ENCODE assay signal across 16 mouse cellular contexts in the genomic region with DNA sequence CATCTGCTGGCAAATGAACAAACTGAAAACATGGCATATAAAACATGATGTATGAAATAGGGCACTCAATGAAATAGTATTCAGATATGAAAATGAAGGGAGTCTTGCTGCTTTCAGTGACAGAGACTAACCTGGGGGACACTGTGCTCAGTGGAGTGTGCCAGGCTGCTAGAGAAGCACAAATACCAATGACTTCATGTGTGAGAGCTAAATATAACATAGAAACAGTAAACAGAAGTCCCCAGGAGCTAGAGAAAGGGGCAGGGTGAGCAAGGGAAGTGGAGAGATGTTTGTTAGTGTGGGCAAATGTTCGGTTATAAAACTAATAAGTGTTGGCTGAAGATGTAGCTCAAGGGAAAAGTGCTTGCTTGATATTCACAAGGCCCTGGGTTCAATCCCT.
"Had no signal": no experiment of that assay in that cellular context is flagged by ENCODE, and none has a peak within 500 bp of the region (broad histone marks: within the 10 kb centered on the region; RNA-seq: fewer than 3 reads in every experiment).

No protein-coding gene starts in this region.

- DNase-seq: retina, postnatal 1 day; right cerebral cortex, adult 18-20 months; right cerebral cortex, postnatal 14 days; right cerebral cortex, postnatal 25 days; right cerebral cortex, postnatal 4 days; spleen, adult 18-20 months; thymus, adult 18-20 months; thymus, adult 2 months; thymus, postnatal 14 days; thymus, postnatal 25 days; thymus, postnatal 36 days; thymus, postnatal 4 days had no signal

- H3K36me3 ChIP-seq: neural tube, embryonic 13.5 days; neural tube, embryonic 15.5 days; stomach, embryonic 15.5 days had no signal

- H3K9ac ChIP-seq: neural tube, embryonic 13.5 days; neural tube, embryonic 15.5 days; stomach, embryonic 15.5 days had no signal

- H3K9me3 ChIP-seq: neural tube, embryonic 15.5 days; stomach, embryonic 15.5 days had no signal

- H3K4me3 ChIP-seq: neural tube, embryonic 13.5 days; neural tube, embryonic 15.5 days; stomach, embryonic 15.5 days had no signal

- H3K4me2 ChIP-seq: neural tube, embryonic 13.5 days; neural tube, embryonic 15.5 days; stomach, embryonic 15.5 days had no signal

- H3K4me1 ChIP-seq: stomach, embryonic 15.5 days had no signal

- H3K27me3 ChIP-seq: neural tube, embryonic 13.5 days; neural tube, embryonic 15.5 days; stomach, embryonic 15.5 days had no signal

- H3K27ac ChIP-seq: neural tube, embryonic 13.5 days; neural tube, embryonic 15.5 days; stomach, embryonic 15.5 days; stomach, postnatal 0 days had no signal
